Mouse (Mus musculus) ES-Bruce4 (cell line): ENCODE measurements around the gene Defb3.

ENCODE experiments used
- CTCF ChIP-seq: IDR thresholded peaks from one replicate; pipeline ENCODE4 v1.8.1; 2011; ENCODE audit warnings: low read depth, low read length
- EP300 ChIP-seq: IDR thresholded peaks from 2 replicates; pipeline ENCODE4 v1.6.1; 2011; ENCODE audit warnings: low read depth, low read length; ENCODE audit not compliant: insufficient read depth
- POLR2A ChIP-seq: IDR thresholded peaks from one replicate; pipeline ENCODE4 v1.8.1; 2011; ENCODE audit warnings: low read length; ENCODE audit not compliant: insufficient read depth

DNA sequence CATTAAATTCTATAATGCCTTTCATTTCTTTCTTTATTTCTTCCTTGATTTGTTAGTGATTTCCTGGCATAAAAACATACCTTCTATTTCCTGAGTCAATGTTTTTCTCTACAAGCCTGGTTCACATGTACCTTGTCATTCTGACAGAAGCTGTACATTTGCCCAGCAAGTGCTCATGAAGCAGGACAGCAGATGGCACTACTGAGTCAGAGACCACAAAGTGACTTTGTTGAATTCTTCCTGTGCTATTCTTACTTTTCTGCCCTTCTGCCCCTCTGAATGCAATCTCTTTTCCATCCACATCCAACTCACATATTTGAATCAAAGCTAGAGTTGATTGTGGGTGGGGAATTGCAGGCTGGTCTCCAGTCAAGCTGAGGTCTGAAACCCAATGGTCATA is 35.0 kb upstream of the Defb3 start:
- TF ChIP-seq POLR2A (no peak), CTCF (no peak), EP300 (no peak)
